Mouse (Mus musculus) kidney, postnatal 0 days (tissue): ENCODE data around the gene Zscan18. TPM values are rescaled to one million over a fixed set of nuclear protein-coding genes. Genes with fewer than 3 reads are reported as not detected.

Source experiments
- ATAC-seq: fragments of 200-750 bp; cut with Nextera tagmentation; replicated peaks from 2 replicates; pipeline ENCODE4 v1.8.0; 2017; ENCODE audit warnings: low read depth, moderate number of reproducible peaks, moderate TSS enrichment, moderate library complexity; ENCODE audit not compliant: low FRiP score
- DNase-seq: peaks from one replicate; pipeline ENCODE4 v3.0.0-alpha.2; 2016; ENCODE audit warnings: low spot score
- H3K27ac ChIP-seq: fragments of 300-500 bp; sonication (generic); 2 replicates; pipeline ENCODE4 v1.5.1; 2014; ENCODE audit warnings: mild to moderate bottlenecking
- H3K27me3 ChIP-seq: fragments of 300-500 bp; sonication (generic); 2 replicates; pipeline ENCODE4 v1.6.1; 2014; ENCODE audit warnings: low read length, mixed read lengths; ENCODE audit not compliant: insufficient read depth
- H3K36me3 ChIP-seq: fragments of 300-500 bp; sonication (generic); 2 replicates; pipeline ENCODE4 v1.6.1; 2014; ENCODE audit warnings: low read length, mixed read lengths; ENCODE audit not compliant: insufficient read depth
- H3K4me1 ChIP-seq: fragments of 300-500 bp; sonication (generic); replicated peaks from 2 replicates; pipeline ENCODE4 v1.6.1; 2014; ENCODE audit warnings: antibody characterized with exemption, low read length, mixed read lengths; ENCODE audit not compliant: insufficient read depth
- H3K4me2 ChIP-seq: fragments of 300-500 bp; sonication (generic); 2 replicates; pipeline ENCODE4 v1.6.1; 2014; ENCODE audit warnings: mild to moderate bottlenecking, low read length, moderate library complexity, mixed read lengths
- H3K4me3 ChIP-seq: fragments of 300-500 bp; sonication (generic); replicated peaks from 2 replicates; pipeline ENCODE4 v1.5.1; 2014; ENCODE audit warnings: low read depth, low read length
- H3K9ac ChIP-seq: fragments of 300-500 bp; sonication (generic); 2 replicates; pipeline ENCODE4 v1.6.1; 2014; ENCODE audit warnings: low read depth, low read length
- H3K9me3 ChIP-seq: fragments of 300-500 bp; sonication (generic); replicated peaks from 2 replicates; pipeline ENCODE4 v1.6.1; 2016; ENCODE audit warnings: low read length, inconsistent platforms, mixed read lengths
- CTCF ChIP-seq: IDR thresholded peaks from 2 replicates; pipeline ENCODE4 v1.5.1; 2016; ENCODE audit warnings: antibody characterized with exemption, low read depth, mild to moderate bottlenecking, moderate library complexity
- WGBS: fragments of 180-500 bp; shearing (Covaris S2); extraction: QIAGEN DNeasy Blood & Tissue Kit; methylation state at CpG from one replicate; pipeline ENCODE4 v1.1.7; 2014; 5-methylcytosine and 5-hydroxymethylcytosine counted together
- polyA plus RNA-seq: library from polyadenylated mRNA; unstranded; fragments of >200 nt; fragmentation: Nextera tagmentation; extraction: Ambion mirVana; gene quantifications from 2 replicates; pipeline ENCODE4 v1.2.1, GENCODE M21; 2015

Zscan18 gene
- 3.6 and 4.4 TPM in 2 replicates for polyA plus RNA-seq

DNA sequence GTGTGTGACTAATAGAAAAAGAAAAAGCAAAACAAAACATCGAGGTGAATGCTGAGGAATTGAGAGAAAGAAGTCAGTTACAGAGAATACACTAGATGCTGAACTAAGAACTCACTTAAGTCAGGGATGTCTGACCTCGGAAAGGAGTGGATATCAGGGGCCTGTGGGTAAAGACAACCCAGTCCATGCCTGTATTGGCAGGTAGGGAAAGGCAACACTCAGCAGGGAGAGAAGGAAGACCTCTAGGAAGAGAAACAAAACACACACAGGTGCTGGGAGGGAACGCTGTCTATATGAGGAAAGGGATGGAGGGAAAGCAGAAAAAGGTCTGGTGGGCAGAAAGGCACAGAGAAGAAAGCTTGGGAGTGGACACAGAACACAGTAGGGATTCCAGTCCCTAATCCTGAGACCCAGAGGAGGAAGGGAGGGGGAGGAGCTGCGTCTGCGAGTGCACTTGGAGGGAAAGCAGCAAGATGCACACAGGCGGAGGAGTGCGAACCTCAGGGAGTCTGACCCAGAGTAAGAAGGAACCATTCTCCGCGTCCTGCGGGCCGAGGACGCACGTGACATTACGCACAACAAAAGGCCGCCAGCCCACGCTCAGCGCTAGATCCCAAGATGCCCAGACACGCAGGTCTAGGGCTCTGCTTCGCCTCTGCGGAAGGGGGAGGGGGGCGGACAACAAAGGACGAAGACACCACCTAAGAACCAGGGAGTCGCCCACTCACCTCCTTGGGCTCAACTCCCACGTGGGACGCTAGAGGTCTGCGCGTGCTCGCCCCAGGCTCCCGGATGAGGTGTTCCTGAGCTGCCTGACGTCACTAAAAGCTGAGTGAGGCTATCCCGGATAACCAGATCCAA, at the start of gene Zscan18:
Gene Zscan18 (minus strand): TSS at position 770 of the 861 bp plus-strand sequence.
- no peaks in the 10 kb centered on the region for H3K27me3 ChIP-seq
- DNase-seq (peak; percentile 88), ATAC-seq (peak; percentile 97)
- H3K27ac ChIP-seq, result peak within 1 kb of the TSS; percentile 31; the same call in 1 of the 2 replicates
- TF ChIP-seq CTCF, result no peak
- no peaks in the 10 kb centered on the region for H3K9me3 ChIP-seq
- H3K4me1 ChIP-seq, result peaks cover 6% of the 10 kb centered on the region; the same call in 1 of the 2 replicates
- peaks cover 8% of the 10 kb centered on the region for H3K36me3 ChIP-seq
- H3K4me3 ChIP-seq, result peak within 1 kb of the TSS; percentile 42
- H3K9ac ChIP-seq, result peak within 1 kb of the TSS; percentile 73
- WGBS, result 5% methylated on average over 29 of the region's 31 CpGs
- peak within 1 kb of the TSS; percentile 87 for H3K4me2 ChIP-seq

DNA sequence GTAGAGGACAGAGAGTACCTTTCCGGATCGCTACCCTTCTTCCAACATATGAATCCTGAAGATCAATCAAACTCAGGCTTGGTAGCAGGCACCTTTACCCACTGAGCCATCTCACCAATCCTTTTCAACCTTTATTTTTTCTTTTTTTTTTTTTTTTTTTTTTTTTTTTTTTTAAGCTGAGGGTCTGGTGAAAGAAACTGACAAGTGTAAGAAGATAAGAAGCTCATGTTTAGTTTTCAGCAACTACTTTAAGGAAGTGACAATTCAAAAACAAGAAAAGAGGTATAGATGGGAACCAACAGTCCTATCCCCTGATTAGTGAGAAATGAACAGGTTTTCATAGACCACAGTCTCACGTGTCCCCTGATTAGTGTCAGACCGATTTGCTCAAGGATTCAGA, 32.3 kb upstream of the Zscan18 start:
- DNase-seq (no peak), ATAC-seq (no peak)
- WGBS, result 97% methylated on average over 4 of the region's 4 CpGs
- peaks cover 34% of the 10 kb centered on the region for H3K36me3 ChIP-seq
- H3K4me3 ChIP-seq, result peak overlapping the region; percentile 57
- H3K4me1 ChIP-seq, result no peaks in the 10 kb centered on the region
- H3K9ac ChIP-seq, result no peak overlapping the region
- TF ChIP-seq CTCF, result no peak
- H3K4me2 ChIP-seq, result peak overlapping the region; percentile 53
- no peaks in the 10 kb centered on the region for H3K27me3 ChIP-seq
- no peak overlapping the region for H3K27ac ChIP-seq
- H3K9me3 ChIP-seq, result peaks cover 13% of the 10 kb centered on the region

DNA sequence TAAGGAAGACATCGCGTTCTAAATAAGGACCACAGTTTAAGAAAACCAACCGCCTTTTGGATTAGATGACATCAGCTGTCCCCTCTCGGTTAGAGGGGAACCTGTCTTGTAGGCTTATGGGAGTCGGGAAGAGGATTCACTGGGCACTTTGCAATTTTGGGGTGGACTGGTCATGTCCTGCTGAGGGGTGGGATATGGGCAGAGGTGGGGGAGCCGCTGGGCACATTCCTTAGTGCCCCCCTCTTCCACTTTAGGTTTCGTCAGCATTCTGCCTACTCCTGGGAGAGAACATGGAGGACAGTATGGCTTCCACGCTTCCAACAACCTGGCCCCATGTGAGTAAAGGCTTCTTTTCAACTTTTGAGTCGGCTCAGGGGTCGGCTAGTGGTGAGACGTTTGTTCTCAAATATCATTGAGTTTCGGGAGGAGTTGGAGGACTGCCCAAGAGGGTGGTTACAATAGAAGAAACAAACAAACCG, 31.8 kb upstream of the Zscan18 start:
- H3K27ac ChIP-seq, result peak overlapping the region; percentile 67
- H3K9ac ChIP-seq, result peak overlapping the region; percentile 75
- H3K4me1 ChIP-seq, result no peaks in the 10 kb centered on the region
- H3K4me3 ChIP-seq, result peak overlapping the region; percentile 57
- H3K36me3 ChIP-seq, result peaks cover 31% of the 10 kb centered on the region
- ATAC-seq (peak; percentile 58), DNase-seq (peak; percentile 51)
- H3K4me2 ChIP-seq, result peak overlapping the region; percentile 53
- H3K9me3 ChIP-seq, result peaks cover 13% of the 10 kb centered on the region
- whole genome bisulfite sequencing, result 29% methylated on average over 13 of the region's 13 CpGs
- TF ChIP-seq CTCF, result no peak
- no peaks in the 10 kb centered on the region for H3K27me3 ChIP-seq

DNA sequence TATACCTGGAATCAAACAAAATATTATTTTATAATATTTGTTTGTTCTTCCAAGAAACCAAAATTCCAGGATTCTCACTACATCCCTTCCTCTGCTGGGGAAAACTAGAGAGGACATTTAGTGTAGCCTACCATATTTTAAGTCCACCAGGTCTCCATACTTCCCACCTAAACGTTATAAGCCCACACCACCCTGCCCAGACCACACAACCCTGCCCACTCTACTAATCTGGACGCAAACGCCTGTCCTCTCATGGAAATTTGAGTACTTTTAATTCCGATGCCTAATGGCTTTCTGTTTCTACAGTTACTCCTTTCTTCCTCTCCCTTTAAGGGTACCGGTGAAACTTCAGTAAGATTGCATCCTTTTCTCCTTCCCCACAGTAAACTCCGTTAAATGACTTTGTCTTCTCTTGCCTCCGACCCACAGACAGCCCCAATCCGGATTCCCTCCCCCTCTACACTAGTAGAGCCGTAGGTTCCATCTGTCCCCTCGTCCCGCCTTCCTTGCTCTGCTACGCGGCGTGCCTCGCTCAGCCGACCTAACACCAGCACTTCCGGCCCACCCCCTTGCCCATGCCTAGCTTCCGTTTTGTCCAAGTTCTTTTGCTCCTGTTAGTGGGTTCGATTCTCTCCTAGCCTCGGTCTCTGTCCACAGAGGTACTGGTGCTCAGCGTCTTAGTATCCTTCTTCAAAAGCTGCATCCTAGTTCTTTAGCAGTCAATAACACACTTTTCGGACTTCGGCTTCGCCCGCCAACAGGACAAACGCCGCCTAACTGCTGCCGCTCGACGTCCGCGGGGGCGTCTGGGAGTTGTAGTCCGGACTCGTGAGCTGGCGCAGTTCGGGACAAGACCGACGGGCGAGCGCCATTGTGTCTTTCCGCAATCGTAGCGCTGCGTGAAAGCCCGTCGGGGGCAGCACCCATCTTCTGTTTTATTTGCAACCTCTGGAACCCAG, 31.0 kb upstream of the Zscan18 start, which contains the start of gene Zfp110:
Gene Zfp110 (plus strand): TSS at position 600 of the 959 bp plus-strand sequence.
- WGBS, result 2% methylated on average over 47 of the region's 47 CpGs
- peak; percentile 15; the same call in 1 of the 2 replicates for TF ChIP-seq CTCF
- H3K27me3 ChIP-seq, result no peaks in the 10 kb centered on the region
- H3K36me3 ChIP-seq, result peaks cover 26% of the 10 kb centered on the region
- ATAC-seq (peak; percentile 95), DNase-seq (peak; percentile 97)
- peak within 1 kb of the TSS; percentile 53 for H3K4me2 ChIP-seq
- H3K4me1 ChIP-seq, result no peaks in the 10 kb centered on the region
- H3K9ac ChIP-seq, result peak within 1 kb of the TSS; percentile 75
- H3K4me3 ChIP-seq, result peak within 1 kb of the TSS; percentile 57
- peaks cover 8% of the 10 kb centered on the region for H3K9me3 ChIP-seq
- H3K27ac ChIP-seq, result peak within 1 kb of the TSS; percentile 67

DNA sequence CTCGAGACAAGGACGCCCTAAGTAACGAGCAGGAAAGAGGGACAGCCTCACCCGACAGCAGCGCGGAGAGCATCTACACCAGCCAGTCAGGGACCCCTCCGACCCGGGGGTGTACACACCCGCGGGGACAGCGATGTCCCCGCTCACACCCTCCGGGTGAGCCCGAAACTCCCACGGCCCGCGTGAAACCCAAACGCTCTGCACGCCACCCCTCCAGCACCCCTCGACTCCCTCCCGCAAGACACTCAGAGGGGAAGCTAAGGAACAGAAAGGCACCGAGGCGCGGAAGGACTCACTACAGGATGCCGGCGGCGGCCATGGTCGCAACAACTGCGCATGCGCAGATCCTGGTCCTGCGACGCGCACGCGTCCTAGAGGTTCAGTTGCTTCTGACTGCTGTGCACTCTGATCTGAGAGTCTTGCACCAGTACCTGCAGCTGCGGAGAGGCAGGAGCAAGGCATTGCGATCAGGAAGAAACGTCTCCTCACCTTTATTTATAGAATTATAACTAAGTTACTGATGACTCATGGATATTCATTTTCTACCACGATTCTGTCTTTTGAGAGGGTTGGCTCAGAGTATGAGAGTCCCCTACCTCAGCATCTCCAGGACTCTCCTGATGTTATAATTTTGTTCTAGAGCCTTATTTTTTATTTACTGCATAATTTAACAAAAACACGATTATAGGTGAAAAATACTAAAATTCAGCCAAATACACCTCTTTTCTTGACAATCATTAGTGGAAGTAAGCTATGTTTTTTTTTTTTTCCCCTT, 15.3 kb upstream of the Zscan18 start, which contains the start of gene Zfp329:
Gene Zfp329 (minus strand): TSS at position 338 of the 775 bp plus-strand sequence.
- H3K36me3 ChIP-seq, result 0 out of 2 replicates have a peak, but pooled peaks cover 2% of the 10 kb centered on the region
- H3K27me3 ChIP-seq, result no peaks in the 10 kb centered on the region
- no peaks in the 10 kb centered on the region; the same call in 1 of the 2 replicates for H3K9me3 ChIP-seq
- H3K9ac ChIP-seq, result peak within 1 kb of the TSS; percentile 81
- under 1% methylated on average over 36 of the region's 40 CpGs for WGBS
- peak within 1 kb of the TSS; percentile 53 for H3K4me2 ChIP-seq
- TF ChIP-seq CTCF, result no peak
- H3K4me1 ChIP-seq, result 0 out of 2 replicates have a peak, but pooled peaks cover 7% of the 10 kb centered on the region
- H3K27ac ChIP-seq, result peak within 1 kb of the TSS; percentile 75
- ATAC-seq (peak; percentile 95), DNase-seq (peak; percentile 97)
- peak within 1 kb of the TSS; percentile 84 for H3K4me3 ChIP-seq
